Mouse (Mus musculus) urinary bladder, postnatal 4 days (tissue): ENCODE measurements around the gene Tekt1.

ENCODE experiments used
- DNase-seq, 2 experiments: peaks; one replicate each; pipeline ENCODE4 v3.0.0; 2021 to 2022; ENCODE audit warnings: low spot score in 2 of 2

Gene Tekt1

GRCm38 (mm10) chr11:72342549-72343237 is 19.5 kb downstream of the Tekt1 start:
- DNase-seq, result peak in 1 of 2 experiments; percentile 67

DNA sequence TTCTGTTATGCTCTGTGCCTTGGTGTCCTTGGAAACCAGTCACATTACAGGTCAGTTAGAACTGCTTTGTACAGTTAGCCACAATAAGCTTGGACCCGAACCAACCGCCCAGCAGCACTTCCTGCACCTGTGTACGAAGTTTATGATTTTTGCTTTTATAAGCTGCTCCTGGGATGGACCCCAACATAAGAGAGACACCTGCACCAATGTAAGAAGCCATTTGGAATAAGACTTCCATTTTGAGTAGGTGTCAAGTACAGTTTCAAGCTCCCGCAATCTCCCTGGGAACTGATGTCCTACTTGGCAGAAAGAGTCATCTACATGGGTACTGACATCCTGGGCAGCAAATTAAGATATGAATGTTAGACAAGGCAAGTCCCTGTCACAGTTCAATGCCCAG is 22.5 kb downstream of the Tekt1 start:
- DNase-seq, result no peak

- no peak for DNase-seq
These were observed 23.8 kb downstream of the Tekt1 start for GRCm38 (mm10) chr11:72338437-72338871.

DNA sequence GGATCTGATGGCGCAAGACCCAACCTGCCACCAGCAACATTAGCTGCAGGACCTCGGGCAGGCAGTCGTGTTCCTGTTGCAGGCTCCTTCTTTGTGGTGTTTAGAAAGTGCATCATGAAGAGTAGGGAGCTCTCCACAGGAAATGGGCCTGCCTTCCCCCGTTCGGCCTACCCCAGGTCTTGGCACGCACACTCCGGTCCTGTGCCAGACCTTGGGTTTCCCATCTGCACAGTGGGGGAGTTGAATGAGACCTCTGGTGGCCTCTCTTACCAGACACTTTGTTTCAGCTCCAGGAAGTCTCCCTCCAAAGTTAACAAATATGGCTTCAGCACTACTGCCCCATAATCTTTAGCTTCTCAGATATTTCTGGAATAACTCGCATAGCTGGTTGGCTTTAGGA is 25.5 kb downstream of the Tekt1 start:
- no peak for DNase-seq

- no peak for DNase-seq
These were observed 27.6 kb downstream of the Tekt1 start for GRCm38 (mm10) chr11:72334653-72335052.

DNA sequence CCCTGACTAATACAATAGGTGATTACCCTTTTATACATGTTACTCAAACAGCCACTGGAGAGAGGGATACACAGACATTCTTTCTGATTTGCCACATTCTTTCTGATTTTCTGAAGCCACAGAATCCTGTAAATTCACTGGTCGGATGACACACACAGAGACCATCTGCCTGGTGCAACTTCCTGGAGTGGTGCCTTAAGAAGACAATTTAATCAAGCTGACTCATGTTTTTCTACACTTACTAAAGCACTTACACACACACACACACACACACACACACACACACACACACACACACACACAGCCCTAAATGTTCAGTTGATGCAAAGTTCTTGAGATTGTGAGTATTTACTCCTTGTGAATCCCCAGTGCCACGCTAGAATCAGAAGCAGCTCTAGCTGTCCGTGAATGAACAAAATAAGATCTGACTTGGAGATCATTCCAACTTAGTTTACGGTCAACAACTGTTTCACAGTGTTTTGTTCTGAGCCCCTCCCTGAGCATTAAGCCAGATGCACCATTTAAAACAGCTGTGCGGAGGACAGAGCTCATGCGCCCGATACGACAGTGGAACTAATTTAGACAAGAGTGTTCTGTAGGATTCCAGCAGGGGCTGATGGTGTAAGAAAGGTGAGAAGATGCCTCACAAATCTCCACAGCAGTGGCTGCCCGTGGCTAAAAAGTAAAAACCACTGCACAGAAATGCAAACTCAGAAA is 29.1 kb downstream of the Tekt1 start:
- DNase-seq, result no peak

GRCm38 (mm10) chr11:72325701-72326100 is 36.5 kb downstream of the Tekt1 start:
- DNase-seq, result no peak

- DNase-seq, result no peak
These were observed 37.8 kb downstream of the Tekt1 start for GRCm38 (mm10) chr11:72324431-72324830.

DNA sequence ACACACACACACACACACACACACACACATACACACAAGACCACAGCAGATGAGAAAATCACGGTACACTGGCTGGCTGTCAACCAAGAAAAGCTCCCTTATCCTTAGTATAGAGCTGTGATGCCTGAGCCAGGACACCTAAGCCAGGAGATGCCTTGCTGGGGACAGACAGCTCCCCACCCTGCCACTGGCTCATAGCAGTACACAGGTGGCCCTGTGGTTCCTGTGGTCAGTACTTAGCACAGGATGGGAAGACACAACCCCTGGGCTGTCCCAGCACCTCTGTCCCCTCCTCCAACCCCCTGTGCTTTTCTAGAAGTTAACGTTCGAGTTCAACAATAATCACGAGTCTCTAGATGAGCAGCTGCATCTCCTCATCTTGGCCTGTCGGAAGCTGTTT is 44.2 kb downstream of the Tekt1 start:
- no peak for DNase-seq

DNA sequence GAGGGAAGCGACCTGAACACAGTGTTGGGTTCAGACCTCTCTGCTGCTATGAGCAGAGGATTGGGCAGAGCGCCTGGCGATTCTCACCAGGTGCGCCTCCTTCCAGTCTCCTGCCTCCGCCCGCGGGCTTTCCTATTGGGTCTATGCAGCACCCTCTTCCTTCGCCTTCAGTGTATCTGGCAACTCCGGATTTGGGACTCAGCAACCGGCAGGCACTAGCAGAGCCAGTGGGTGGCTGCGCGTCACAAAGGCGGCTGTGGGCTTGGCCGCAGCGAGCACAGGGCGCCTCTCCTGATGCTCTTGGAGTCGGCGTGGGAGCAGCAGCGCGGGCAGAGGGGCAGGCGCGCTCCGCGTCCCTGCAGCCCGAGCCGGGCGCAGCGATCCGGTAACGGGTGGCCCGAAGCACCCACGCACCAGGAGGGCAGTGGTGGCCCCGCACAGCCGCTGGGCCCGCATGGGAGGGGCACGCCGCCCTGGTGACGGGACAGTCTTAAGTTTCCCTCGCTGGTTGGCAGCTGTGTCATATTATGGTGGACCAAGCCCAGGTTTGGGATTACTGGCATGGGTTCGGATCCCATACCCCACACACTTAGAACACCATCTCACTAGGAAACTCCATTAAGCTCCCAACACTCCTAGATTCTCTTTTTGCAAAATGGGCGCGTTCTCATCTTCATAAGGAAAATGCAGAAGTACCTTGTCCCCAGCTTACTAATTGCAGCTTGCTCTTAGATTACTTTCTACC is 47.9 kb downstream of the Tekt1 start, which contains the start of gene Fbxo39:
Fbxo39 (plus strand) TSS at position 294 of the 745 bp plus-strand sequence.
- DNase-seq, result no peak

DNA sequence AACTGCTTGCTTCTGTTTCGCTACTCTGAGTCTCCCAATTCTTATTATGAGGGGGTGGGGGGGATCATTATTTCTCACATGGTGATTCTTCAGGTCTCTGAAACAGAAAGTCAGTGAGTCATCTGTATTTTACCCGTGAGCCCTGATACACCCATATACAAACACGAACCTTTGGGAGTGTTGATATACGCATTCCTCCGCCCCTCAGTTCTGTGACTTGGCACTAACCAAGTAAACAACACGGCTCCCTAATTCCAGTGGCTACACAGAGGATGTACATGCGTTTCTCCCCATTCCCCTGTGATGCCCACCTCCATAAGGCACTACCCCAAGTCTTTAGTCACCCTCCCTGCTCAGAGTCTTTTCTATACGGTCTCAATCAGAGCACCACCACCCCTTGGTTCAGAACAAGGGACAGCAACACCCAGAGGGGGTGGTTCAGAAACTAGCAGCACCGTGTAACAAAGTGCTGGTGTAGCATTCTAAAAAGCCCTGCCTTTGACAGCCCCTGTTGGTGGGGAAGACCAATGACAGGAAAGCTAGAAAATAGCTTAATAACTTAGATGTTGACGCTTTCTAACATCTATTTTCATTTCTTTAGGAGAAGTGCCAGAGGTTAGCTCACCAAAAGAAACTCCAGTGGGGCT is 50.8 kb downstream of the Tekt1 start:
- DNase-seq, result no peak

- DNase-seq, result no peak
These were observed 51.8 kb downstream of the Tekt1 start for GRCm38 (mm10) chr11:72310491-72310890.

DNA sequence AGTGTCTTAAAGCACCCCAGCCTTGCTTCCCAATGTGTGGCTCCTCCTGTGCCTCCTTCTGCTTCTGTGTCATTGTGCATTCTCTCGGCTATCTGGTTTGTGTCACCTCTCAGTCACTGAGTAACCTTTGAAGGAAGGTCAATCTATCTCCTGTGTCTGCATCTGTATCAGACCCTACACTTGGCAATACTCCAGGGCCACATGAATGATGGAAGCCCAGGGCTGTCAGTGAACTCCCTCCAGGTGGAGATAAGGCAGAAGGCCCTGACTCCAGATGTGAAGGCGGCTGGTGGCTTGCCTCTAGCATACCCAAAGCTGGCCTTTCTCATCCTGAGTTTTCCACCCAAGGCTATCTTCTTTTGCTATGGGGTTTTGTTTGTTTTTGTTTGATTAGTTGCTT is 53.3 kb downstream of the Tekt1 start:
- DNase-seq, result no peak

- no peak for DNase-seq
These were observed 54.8 kb downstream of the Tekt1 start for GRCm38 (mm10) chr11:72307461-72307860.

GRCm38 (mm10) chr11:72302230-72302629 is 60.0 kb downstream of the Tekt1 start:
- DNase-seq, result no peak

GRCm38 (mm10) chr11:72301334-72301733 is 60.9 kb downstream of the Tekt1 start, which contains the start of gene Xaf1:
Gene Xaf1, plus strand, starts transcription at chr11:72301629.
- DNase-seq, result peak; percentile 47 to 62
